Mouse (Mus musculus): ENCODE data around the gene Krt20. TPM values are rescaled to one million over a fixed set of nuclear protein-coding genes. Genes with fewer than 3 reads are reported as not detected.

Krt20 gene
- polyA plus RNA-seq, 1 experiment from 2014 or later: 3.9 TPM

GRCm38 (mm10) chr11:99398832-99399231 lies 39.1 kb downstream of the Krt20 start:
- ATAC-seq (ENCODE audit: insufficient number of reproducible peaks, insufficient read depth, low FRiP score, low read depth): no peak
- WGBS: 64% methylated on average over 8 of the region's 8 CpGs
- no peak overlapping the region for H3K27ac ChIP-seq (ENCODE audit: low read length)

GRCm38 (mm10) chr11:99398084-99398483 lies 39.9 kb downstream of the Krt20 start:
- ATAC-seq (ENCODE audit: insufficient number of reproducible peaks, insufficient read depth, low FRiP score, low read depth): no peak
- Histone ChIP-seq H3K4me2 (replicated peaks; ENCODE audit: low read depth, low read length) (no peak overlapping the region), H3K9ac (replicated peaks; ENCODE audit: low read depth, low read length) (no peak overlapping the region), H3K27me3 (ENCODE audit: control insufficient read depth, insufficient read depth, low read length) (no peaks in the 10 kb centered on the region), H3K4me3 (ENCODE audit: low read depth, low read length) (no peak overlapping the region), H3K4me1 (ENCODE audit: control insufficient read depth, insufficient read depth, low read length) (no peaks in the 10 kb centered on the region), H3K27ac (ENCODE audit: low read length) (no peak overlapping the region), H3K9me3 (ENCODE audit: control insufficient read depth, low read depth, low read length) (no peaks in the 10 kb centered on the region), H3K36me3 (ENCODE audit: control insufficient read depth, insufficient read depth, low read length) (no peaks in the 10 kb centered on the region)
- 69% methylated on average over 3 of the region's 3 CpGs for whole genome bisulfite sequencing

More at GRCm38 (mm10) chr11:99398832-99399231, 39.1 kb downstream of the Krt20 start:
- H3K4me1 ChIP-seq (ENCODE audit: control insufficient read depth, insufficient read depth, low read length): no peaks in the 10 kb centered on the region
- no peak overlapping the region for H3K4me2 ChIP-seq (replicated peaks; ENCODE audit: low read depth, low read length)
- no peak overlapping the region for H3K9ac ChIP-seq (replicated peaks; ENCODE audit: low read depth, low read length)
- no peaks in the 10 kb centered on the region for H3K27me3 ChIP-seq (ENCODE audit: control insufficient read depth, insufficient read depth, low read length)
- H3K9me3 ChIP-seq (ENCODE audit: control insufficient read depth, low read depth, low read length): no peaks in the 10 kb centered on the region
- no peaks in the 10 kb centered on the region for H3K36me3 ChIP-seq (ENCODE audit: control insufficient read depth, insufficient read depth, low read length)
- no peak overlapping the region for H3K4me3 ChIP-seq (ENCODE audit: low read depth, low read length)

GRCm38 (mm10) chr11:99396661-99397060 lies 41.3 kb downstream of the Krt20 start:
- Histone ChIP-seq H3K4me3 (ENCODE audit: low read depth, low read length) (no peak overlapping the region), H3K9ac (replicated peaks; ENCODE audit: low read depth, low read length) (no peak overlapping the region), H3K4me2 (replicated peaks; ENCODE audit: low read depth, low read length) (no peak overlapping the region), H3K27me3 (ENCODE audit: control insufficient read depth, insufficient read depth, low read length) (no peaks in the 10 kb centered on the region), H3K36me3 (ENCODE audit: control insufficient read depth, insufficient read depth, low read length) (no peaks in the 10 kb centered on the region), H3K9me3 (ENCODE audit: control insufficient read depth, low read depth, low read length) (no peaks in the 10 kb centered on the region), H3K27ac (ENCODE audit: low read length) (no peak overlapping the region), H3K4me1 (ENCODE audit: control insufficient read depth, insufficient read depth, low read length) (no peaks in the 10 kb centered on the region)
- no peak for ATAC-seq (ENCODE audit: insufficient number of reproducible peaks, insufficient read depth, low FRiP score, low read depth)
- 90% methylated on average over 2 of the region's 2 CpGs for WGBS

DNA sequence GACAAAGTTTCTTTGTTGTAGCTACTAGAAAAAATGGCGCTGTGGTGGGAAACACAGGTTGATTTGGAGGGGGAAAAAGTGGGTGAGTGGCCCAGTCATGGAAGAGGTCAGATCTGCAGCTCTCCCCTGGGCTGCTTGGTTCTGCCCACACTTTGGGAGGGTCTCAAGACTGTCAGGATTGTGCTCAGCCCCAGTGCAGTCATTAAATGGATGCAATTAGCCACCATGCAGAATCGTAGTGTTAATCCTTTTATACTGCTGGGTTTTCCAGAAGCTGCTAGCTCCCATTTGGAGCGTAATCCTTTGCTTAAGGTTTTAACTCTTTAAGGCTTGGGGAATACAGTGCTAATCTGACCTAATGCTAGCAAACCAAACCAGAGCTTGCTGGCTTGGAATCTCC lies 41.9 kb downstream of the Krt20 start:
- 53% methylated on average over 3 of the region's 3 CpGs for WGBS
- H3K4me1 ChIP-seq (ENCODE audit: control insufficient read depth, insufficient read depth, low read length): no peaks in the 10 kb centered on the region
- ATAC-seq (ENCODE audit: insufficient number of reproducible peaks, insufficient read depth, low FRiP score, low read depth): no peak
- H3K36me3 ChIP-seq (ENCODE audit: control insufficient read depth, insufficient read depth, low read length): no peaks in the 10 kb centered on the region
- no peak overlapping the region for H3K4me2 ChIP-seq (replicated peaks; ENCODE audit: low read depth, low read length)
- H3K9me3 ChIP-seq (ENCODE audit: control insufficient read depth, low read depth, low read length): no peaks in the 10 kb centered on the region
- H3K27me3 ChIP-seq (ENCODE audit: control insufficient read depth, insufficient read depth, low read length): no peaks in the 10 kb centered on the region
- no peak overlapping the region for H3K27ac ChIP-seq (ENCODE audit: low read length)
- no peak overlapping the region for H3K9ac ChIP-seq (replicated peaks; ENCODE audit: low read depth, low read length)
- no peak overlapping the region for H3K4me3 ChIP-seq (ENCODE audit: low read depth, low read length)

DNA sequence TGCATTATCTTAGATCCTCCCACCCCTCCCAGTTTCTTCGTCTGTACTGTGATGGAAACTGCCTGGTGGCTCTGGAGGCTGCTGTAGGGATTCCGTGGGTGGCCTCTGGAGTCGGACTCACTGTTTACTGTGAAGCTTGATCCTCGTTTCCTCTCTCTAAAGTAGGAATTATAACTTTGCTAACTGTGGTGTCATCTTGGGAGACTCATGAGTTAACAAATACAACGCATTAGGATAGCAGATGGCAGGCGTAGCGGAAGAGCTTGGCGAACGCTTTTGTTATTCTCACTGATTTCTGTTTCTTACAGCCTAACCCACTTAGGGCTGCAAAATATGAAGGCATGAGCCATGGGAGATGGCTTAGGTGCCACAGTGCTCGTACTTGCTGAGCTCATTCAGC lies 45.5 kb downstream of the Krt20 start:
- Histone ChIP-seq H3K27me3 (ENCODE audit: control insufficient read depth, insufficient read depth, low read length) (no peaks in the 10 kb centered on the region), H3K9me3 (ENCODE audit: control insufficient read depth, low read depth, low read length) (no peaks in the 10 kb centered on the region), H3K4me2 (replicated peaks; ENCODE audit: low read depth, low read length) (no peak overlapping the region), H3K4me1 (ENCODE audit: control insufficient read depth, insufficient read depth, low read length) (no peaks in the 10 kb centered on the region), H3K4me3 (ENCODE audit: low read depth, low read length) (no peak overlapping the region), H3K27ac (ENCODE audit: low read length) (peak overlapping the region; percentile 28; the same call in 1 of the 2 replicates), H3K9ac (replicated peaks; ENCODE audit: low read depth, low read length) (no peak overlapping the region), H3K36me3 (ENCODE audit: control insufficient read depth, insufficient read depth, low read length) (no peaks in the 10 kb centered on the region)
- 0 out of 2 replicates have a peak, but pooled peaks have one; percentile 37 for ATAC-seq (ENCODE audit: insufficient number of reproducible peaks, insufficient read depth, low FRiP score, low read depth)
- 60% methylated on average over 10 of the region's 10 CpGs for WGBS

GRCm38 (mm10) chr11:99391375-99391774 lies 46.6 kb downstream of the Krt20 start:
- 81% methylated on average over 6 of the region's 6 CpGs for WGBS
- H3K9ac ChIP-seq (replicated peaks; ENCODE audit: low read depth, low read length): no peak overlapping the region
- no peak overlapping the region for H3K27ac ChIP-seq (ENCODE audit: low read length)
- H3K4me2 ChIP-seq (replicated peaks; ENCODE audit: low read depth, low read length): no peak overlapping the region
- no peak for ATAC-seq (ENCODE audit: insufficient number of reproducible peaks, insufficient read depth, low FRiP score, low read depth)
- 0 out of 2 replicates have a peak, but pooled peaks cover 5% of the 10 kb centered on the region for H3K4me1 ChIP-seq (ENCODE audit: control insufficient read depth, insufficient read depth, low read length)
- no peaks in the 10 kb centered on the region for H3K9me3 ChIP-seq (ENCODE audit: control insufficient read depth, low read depth, low read length)
- no peaks in the 10 kb centered on the region for H3K27me3 ChIP-seq (ENCODE audit: control insufficient read depth, insufficient read depth, low read length)
- no peaks in the 10 kb centered on the region for H3K36me3 ChIP-seq (ENCODE audit: control insufficient read depth, insufficient read depth, low read length)
- no peak overlapping the region for H3K4me3 ChIP-seq (ENCODE audit: low read depth, low read length)

DNA sequence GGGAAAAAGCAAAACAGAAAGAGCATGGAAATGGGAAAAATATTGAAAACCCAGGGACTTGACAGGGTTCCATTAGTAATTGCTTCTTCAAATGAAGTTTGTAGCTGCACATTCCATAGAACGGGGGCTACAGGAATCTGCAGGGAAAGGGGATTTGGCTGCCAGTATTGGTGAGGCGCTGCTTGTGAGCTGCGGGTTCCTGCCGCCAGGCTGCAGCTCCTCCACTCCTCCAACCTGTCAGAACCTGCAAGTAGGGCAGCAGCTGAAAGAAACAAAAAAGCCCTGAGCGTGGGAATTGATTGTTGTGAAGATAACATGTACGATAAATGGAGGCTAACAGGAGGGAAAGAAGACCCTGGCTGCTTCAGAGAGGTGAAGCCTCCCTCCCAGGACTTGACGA lies 47.1 kb downstream of the Krt20 start:
- H3K9me3 ChIP-seq (ENCODE audit: control insufficient read depth, low read depth, low read length): no peaks in the 10 kb centered on the region
- no peak overlapping the region for H3K4me3 ChIP-seq (ENCODE audit: low read depth, low read length)
- H3K4me2 ChIP-seq (replicated peaks; ENCODE audit: low read depth, low read length): no peak overlapping the region
- 0 out of 2 replicates have a peak, but pooled peaks cover 5% of the 10 kb centered on the region for H3K4me1 ChIP-seq (ENCODE audit: control insufficient read depth, insufficient read depth, low read length)
- H3K27me3 ChIP-seq (ENCODE audit: control insufficient read depth, insufficient read depth, low read length): no peaks in the 10 kb centered on the region
- H3K27ac ChIP-seq (ENCODE audit: low read length): no peak overlapping the region
- ATAC-seq (ENCODE audit: insufficient number of reproducible peaks, insufficient read depth, low FRiP score, low read depth): no peak
- 60% methylated on average over 7 of the region's 7 CpGs for WGBS
- H3K9ac ChIP-seq (replicated peaks; ENCODE audit: low read depth, low read length): no peak overlapping the region
- H3K36me3 ChIP-seq (ENCODE audit: control insufficient read depth, insufficient read depth, low read length): no peaks in the 10 kb centered on the region

DNA sequence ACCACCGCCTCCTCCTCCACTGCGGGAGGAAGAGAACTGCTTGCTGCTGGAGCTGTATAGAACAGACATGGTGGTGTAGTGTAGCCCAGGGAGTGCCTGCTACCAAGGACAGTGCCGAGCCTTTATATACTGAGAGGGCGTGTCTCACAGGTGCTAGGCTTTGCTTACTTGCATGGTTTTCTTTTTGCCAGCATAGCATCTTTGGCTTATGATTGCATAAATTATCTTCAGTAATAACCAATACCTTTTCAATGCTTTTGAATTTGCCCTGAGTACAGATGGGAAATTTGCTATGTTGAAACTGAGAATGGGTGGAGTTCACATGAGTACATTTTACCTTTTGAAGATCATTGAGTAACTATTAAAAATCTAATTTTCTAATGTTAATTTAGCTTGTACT lies 48.7 kb downstream of the Krt20 start, which contains the start of gene Krt10:
Gene Krt10, minus strand, starts transcription at position 101 of the 400 bp plus-strand sequence.
- Histone ChIP-seq H3K27ac (ENCODE audit: low read length) (no peak within 1 kb of the TSS), H3K27me3 (ENCODE audit: control insufficient read depth, insufficient read depth, low read length) (no peaks in the 10 kb centered on the region), H3K9me3 (ENCODE audit: control insufficient read depth, low read depth, low read length) (no peaks in the 10 kb centered on the region), H3K4me3 (ENCODE audit: low read depth, low read length) (no peak within 1 kb of the TSS), H3K4me2 (replicated peaks; ENCODE audit: low read depth, low read length) (no peak within 1 kb of the TSS), H3K36me3 (ENCODE audit: control insufficient read depth, insufficient read depth, low read length) (no peaks in the 10 kb centered on the region), H3K9ac (replicated peaks; ENCODE audit: low read depth, low read length) (no peak within 1 kb of the TSS), H3K4me1 (ENCODE audit: control insufficient read depth, insufficient read depth, low read length) (0 out of 2 replicates have a peak, but pooled peaks cover 5% of the 10 kb centered on the region)
- ATAC-seq (ENCODE audit: insufficient number of reproducible peaks, insufficient read depth, low FRiP score, low read depth): no peak
- 84% methylated on average over 4 of the region's 4 CpGs for WGBS

- Histone ChIP-seq H3K9me3 (ENCODE audit: control insufficient read depth, low read depth, low read length) (no peaks in the 10 kb centered on the region), H3K36me3 (ENCODE audit: control insufficient read depth, insufficient read depth, low read length) (no peaks in the 10 kb centered on the region), H3K4me2 (replicated peaks; ENCODE audit: low read depth, low read length) (no peak overlapping the region), H3K4me1 (ENCODE audit: control insufficient read depth, insufficient read depth, low read length) (0 out of 2 replicates have a peak, but pooled peaks cover 5% of the 10 kb centered on the region), H3K4me3 (ENCODE audit: low read depth, low read length) (no peak overlapping the region), H3K27ac (ENCODE audit: low read length) (no peak overlapping the region), H3K9ac (replicated peaks; ENCODE audit: low read depth, low read length) (no peak overlapping the region), H3K27me3 (ENCODE audit: control insufficient read depth, insufficient read depth, low read length) (no peaks in the 10 kb centered on the region)
- WGBS: 88% methylated on average over 18 of the region's 18 CpGs
- no peak for ATAC-seq (ENCODE audit: insufficient number of reproducible peaks, insufficient read depth, low FRiP score, low read depth)
Observed at GRCm38 (mm10) chr11:99388661-99389060, 49.3 kb downstream of the Krt20 start.
